Comparison of ENCODE assay signal across 7 mouse cellular contexts in the genomic region with DNA sequence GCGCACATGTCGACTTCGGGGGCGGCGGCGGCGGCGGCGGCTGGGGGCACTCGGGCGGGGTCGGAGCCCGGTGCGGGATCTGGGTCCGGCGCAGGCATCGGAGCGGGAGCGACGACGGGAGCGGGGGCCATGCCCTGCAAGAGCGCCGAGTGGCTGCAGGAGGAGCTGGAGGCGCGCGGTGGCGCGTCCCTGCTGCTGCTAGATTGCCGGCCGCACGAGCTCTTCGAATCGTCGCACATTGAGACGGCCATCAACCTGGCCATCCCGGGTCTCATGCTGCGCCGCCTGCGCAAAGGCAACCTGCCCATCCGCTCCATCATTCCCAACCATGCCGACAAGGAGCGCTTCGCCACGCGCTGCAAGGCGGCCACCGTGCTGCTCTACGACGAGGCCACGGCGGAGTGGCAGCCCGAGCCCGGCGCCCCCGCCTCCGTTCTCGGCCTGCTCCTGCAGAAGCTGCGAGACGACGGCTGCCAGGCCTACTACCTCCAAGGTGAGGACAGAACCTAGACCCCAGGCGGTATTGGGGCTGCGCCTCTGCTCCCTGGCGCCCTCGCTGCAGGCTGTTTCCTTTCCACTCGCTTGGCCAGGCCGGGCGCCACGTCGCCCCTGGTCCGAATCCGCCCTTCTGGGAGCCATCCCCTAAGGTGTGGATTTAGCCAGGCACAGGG. TPM values are rescaled to one million over a fixed set of nuclear protein-coding genes. Genes with fewer than 3 reads are reported as not detected.
DNase-seq lines count a peak whose midpoint lies in the region; ATAC-seq and TF ChIP-seq lines count a peak whose summit lies in the region.

No protein-coding gene starts in this region.

- DNase-seq in ES-E14 (ENCODE audit: low read depth, low spot score), result no peak
- DNase-seq in adrenal gland, adult 2 months, result peak; percentile 67
- DNase-seq in embryonic facial prominence, embryonic 11.5 days (ENCODE audit: low spot score), result peak; percentile 70
- peak; percentile 64 to 74 for DNase-seq in heart, postnatal 36 days
- peak; percentile 72 for DNase-seq in limb, embryonic 10.5 days (ENCODE audit: low spot score)

- ATAC-seq in embryonic facial prominence, embryonic 11.5 days (replicated peaks; ENCODE audit: insufficient number of reproducible peaks, low FRiP score, low TSS enrichment, low read depth), result no peak
- ATAC-seq in midbrain, embryonic 13.5 days, result peak; percentile 22
- peak; percentile 12; the same call in 1 of the 2 replicates for ATAC-seq in stomach, embryonic 14.5 days (ENCODE audit: insufficient number of reproducible peaks, insufficient read depth, low FRiP score, low read depth)

- peaks cover 26% of the 10 kb centered on the region for H3K36me3 ChIP-seq in ES-E14 (ENCODE audit: control insufficient read depth, insufficient read depth, low read length, poor library complexity, severe bottlenecking)
- peaks cover 8% of the 10 kb centered on the region for H3K36me3 ChIP-seq in embryonic facial prominence, embryonic 11.5 days (replicated peaks; ENCODE audit: control insufficient read depth, insufficient read depth, low read depth, low read length)
- H3K36me3 ChIP-seq in limb, embryonic 10.5 days, result peaks cover 42% of the 10 kb centered on the region
- peaks cover 31% of the 10 kb centered on the region for H3K36me3 ChIP-seq in midbrain, embryonic 13.5 days
- peaks cover 25% of the 10 kb centered on the region for H3K36me3 ChIP-seq in stomach, embryonic 14.5 days (ENCODE audit: control insufficient read depth, insufficient read depth, low read length)

- H3K27ac ChIP-seq in ES-E14 (ENCODE audit: insufficient read depth, low read depth, low read length, poor library complexity, severe bottlenecking), result no peak overlapping the region
- H3K27ac ChIP-seq in embryonic facial prominence, embryonic 11.5 days (replicated peaks; ENCODE audit: low read depth, low read length), result peak overlapping the region; percentile 98
- peak overlapping the region; percentile 98 for H3K27ac ChIP-seq in limb, embryonic 10.5 days
- peak overlapping the region; percentile 98 for H3K27ac ChIP-seq in midbrain, embryonic 13.5 days
- peak overlapping the region; percentile 93 for H3K27ac ChIP-seq in stomach, embryonic 14.5 days (ENCODE audit: low read length)

- H3K4me3 ChIP-seq in ES-E14 (ENCODE audit: insufficient read depth in 1 of 2, low read depth in 1 of 2, low read length in 2 of 2, poor library complexity in 1 of 2, severe bottlenecking in 1 of 2), result peak overlapping the region; percentile 65 to 78
- H3K4me3 ChIP-seq in embryonic facial prominence, embryonic 11.5 days (ENCODE audit: low read depth, low read length), result peak overlapping the region; percentile 98
- peak overlapping the region; percentile 95 for H3K4me3 ChIP-seq in limb, embryonic 10.5 days
- H3K4me3 ChIP-seq in midbrain, embryonic 13.5 days (replicated peaks), result peak overlapping the region; percentile 90
- H3K4me3 ChIP-seq in stomach, embryonic 14.5 days (ENCODE audit: low read depth, low read length), result peak overlapping the region; percentile 73

- intact Hi-C loops in heart, postnatal 36 days (cut with DNase I), result loop anchor here (1.0 to 2.0 kb wide), 3 partner anchors 37 to 62 kb away; no protein-coding TSS in a partner anchor

- in situ Hi-C loops in ES-E14 (cut with MboI; ENCODE audit: low sequenced_read_pairs in 2 of 2, unreplicated experiment in 2 of 2), result no loop called here

- H3K9me3 ChIP-seq in ES-E14 (ENCODE audit: control insufficient read depth, insufficient read depth, low read depth, low read length), result no peaks in the 10 kb centered on the region
- no peaks in the 10 kb centered on the region for H3K9me3 ChIP-seq in embryonic facial prominence, embryonic 11.5 days (replicated peaks; ENCODE audit: control insufficient read depth, low read length)
- no peaks in the 10 kb centered on the region for H3K9me3 ChIP-seq in limb, embryonic 10.5 days (replicated peaks)
- H3K9me3 ChIP-seq in midbrain, embryonic 13.5 days, result no peaks in the 10 kb centered on the region
- no peaks in the 10 kb centered on the region for H3K9me3 ChIP-seq in stomach, embryonic 14.5 days (ENCODE audit: control insufficient read depth, low read depth, low read length)

- peak overlapping the region; percentile 90 for H3K4me2 ChIP-seq in embryonic facial prominence, embryonic 11.5 days (ENCODE audit: low read depth, low read length)
- peak overlapping the region; percentile 91 for H3K4me2 ChIP-seq in midbrain, embryonic 13.5 days (replicated peaks)
- peak overlapping the region; percentile 93 for H3K4me2 ChIP-seq in stomach, embryonic 14.5 days (replicated peaks; ENCODE audit: low read depth, low read length)

- H3K9ac ChIP-seq in ES-E14 (ENCODE audit: insufficient read depth, low read depth, low read length, poor library complexity, severe bottlenecking), result peak overlapping the region; percentile 75
- H3K9ac ChIP-seq in embryonic facial prominence, embryonic 11.5 days (replicated peaks; ENCODE audit: low read length), result peak overlapping the region; percentile 98
- H3K9ac ChIP-seq in midbrain, embryonic 13.5 days (replicated peaks), result peak overlapping the region; percentile 96
- peak overlapping the region; percentile 91 for H3K9ac ChIP-seq in stomach, embryonic 14.5 days (replicated peaks; ENCODE audit: low read depth, low read length)

- under 1% methylated on average over 70 of the region's 72 CpGs for WGBS in embryonic facial prominence, embryonic 11.5 days
- WGBS in limb, embryonic 10.5 days, result under 1% methylated on average over 72 of the region's 72 CpGs
- WGBS in midbrain, embryonic 13.5 days, result under 1% methylated on average over 46 of the region's 72 CpGs
- under 1% methylated on average over 71 of the region's 72 CpGs for WGBS in stomach, embryonic 14.5 days

- H3K27me3 ChIP-seq in embryonic facial prominence, embryonic 11.5 days (ENCODE audit: control insufficient read depth, insufficient read depth, low read length), result no peaks in the 10 kb centered on the region
- H3K27me3 ChIP-seq in limb, embryonic 10.5 days (ENCODE audit: low read depth, poor library complexity, severe bottlenecking), result no peaks in the 10 kb centered on the region
- H3K27me3 ChIP-seq in midbrain, embryonic 13.5 days, result peaks cover 7% of the 10 kb centered on the region; the same call in 1 of the 2 replicates
- no peaks in the 10 kb centered on the region for H3K27me3 ChIP-seq in stomach, embryonic 14.5 days (ENCODE audit: control insufficient read depth, insufficient read depth, low read length)

- peaks cover 0 to 8% of the 10 kb centered on the region in 2 experiments; a peak in 2 of 4 replicates for H3K4me1 ChIP-seq in ES-E14 (ENCODE audit: control insufficient read depth in 2 of 2, insufficient read depth in 2 of 2, low read length in 2 of 2, poor library complexity in 1 of 2)
- H3K4me1 ChIP-seq in embryonic facial prominence, embryonic 11.5 days (ENCODE audit: control insufficient read depth, insufficient read depth, low read length), result peaks cover 8% of the 10 kb centered on the region
- peaks cover 84% of the 10 kb centered on the region for H3K4me1 ChIP-seq in limb, embryonic 10.5 days
- H3K4me1 ChIP-seq in midbrain, embryonic 13.5 days (replicated peaks), result peaks cover 48% of the 10 kb centered on the region
- H3K4me1 ChIP-seq in stomach, embryonic 14.5 days (ENCODE audit: control insufficient read depth, insufficient read depth, low read length), result peaks cover 30% of the 10 kb centered on the region

TF ChIP-seq in ES-E14, 5 proteins besides CTCF, POLR2A, EP300 and RAD21:
- TF ChIP-seq HCFC1 (IDR thresholded peaks at IDR 0.05; ENCODE audit: borderline replicate concordance, insufficient read depth, low read length) (no peak), ZC3H11A (IDR thresholded peaks at IDR 0.05; ENCODE audit: borderline replicate concordance, low read depth, low read length) (no peak), CHD2 (IDR thresholded peaks at IDR 0.05; ENCODE audit: low read depth, low read length) (no peak), ZNF384 (IDR thresholded peaks at IDR 0.05; ENCODE audit: low read depth, low read length) (no peak), MAFK (IDR thresholded peaks at IDR 0.05; ENCODE audit: insufficient read depth, low read depth, low read length) (no peak)

RNA-seq across cellular contexts. Expression of a gene that starts 0.5 kb away (rescaled TPM):
- total RNA-seq in ES-E14 (2012; rRNA removed), result 4.5 and 5.1 TPM in 2 replicates
- total RNA-seq in adrenal gland, adult 2 months (2021), result 10 to 100 TPM; 12.8 to 18.7 TPM
- 40.2 and 46.7 TPM in 2 replicates for polyA plus RNA-seq in adrenal gland, adult 2 months (2012; rRNA removed)
- polyA plus RNA-seq in embryonic facial prominence, embryonic 11.5 days (2014; fragmentation: Nextera tagmentation; extraction: Ambion mirVana), result 52.2 and 55.1 TPM in 2 replicates
- 10 to 100 TPM; 56.6 to 56.8 TPM for total RNA-seq in heart, postnatal 36 days (2021)
- 43.1 and 44.9 TPM in 2 replicates for polyA plus RNA-seq in limb, embryonic 10.5 days (2016; fragmentation: Nextera tagmentation; extraction: Ambion mirVana)
- 9.0 and 9.4 TPM in 2 replicates for polyA plus RNA-seq in midbrain, embryonic 13.5 days (2015; fragmentation: Nextera tagmentation; extraction: Ambion mirVana)
- polyA plus RNA-seq in stomach, embryonic 14.5 days (2014; fragmentation: Nextera tagmentation; extraction: Ambion mirVana), result 22.4 and 24.9 TPM in 2 replicates
